Mouse (Mus musculus) cortical plate, adult 2 months (tissue): ENCODE measurements around the gene Cfap69. TPM values are rescaled to one million over a fixed set of nuclear protein-coding genes. Genes with fewer than 3 reads are reported as not detected.
"Not testable (repeated sequence)": the region's sequence is repeated elsewhere in the genome, so short reads cannot be mapped to it uniquely, and the experiment has no call there.

Experiments
- H3K27ac ChIP-seq: fragments of 200-500 bp; 2 replicates; pipeline ENCODE4 v1.5.1; 2012; ENCODE audit warnings: low read length, control low read depth, inconsistent platforms; ENCODE audit not compliant: insufficient read depth
- H3K4me1 ChIP-seq: fragments of 200-500 bp; 2 replicates; pipeline ENCODE4 v1.6.1; 2011; ENCODE audit warnings: low read length; ENCODE audit not compliant: control insufficient read depth, insufficient read depth
- H3K4me3 ChIP-seq: fragments of 200-500 bp; 2 replicates; pipeline ENCODE4 v1.5.1; 2011; ENCODE audit warnings: mild to moderate bottlenecking, low read length, control low read depth; ENCODE audit not compliant: insufficient read depth
- CTCF ChIP-seq: fragments of 200-500 bp; IDR thresholded peaks from 2 replicates; pipeline ENCODE4 v1.5.1; 2011; ENCODE audit warnings: mild to moderate bottlenecking, control low read depth, low read length; ENCODE audit not compliant: insufficient read depth; ENCODE audit errors: extremely low read depth
- POLR2A ChIP-seq: fragments of 200-500 bp; IDR thresholded peaks from 2 replicates; pipeline ENCODE4 v1.6.1; 2011; ENCODE audit warnings: mild to moderate bottlenecking, low read length, control low read depth; ENCODE audit not compliant: insufficient read depth; ENCODE audit errors: extremely low read depth
- polyA plus RNA-seq: library from polyadenylated mRNA; depleted of rRNA; stranded (reverse); fragments of >200 nt; gene quantifications from 2 replicates; pipeline ENCODE4 v1.2.3, GENCODE M21; 2012

Cfap69 gene
- polyA plus RNA-seq, 1 experiment, result 15.6 TPM

DNA sequence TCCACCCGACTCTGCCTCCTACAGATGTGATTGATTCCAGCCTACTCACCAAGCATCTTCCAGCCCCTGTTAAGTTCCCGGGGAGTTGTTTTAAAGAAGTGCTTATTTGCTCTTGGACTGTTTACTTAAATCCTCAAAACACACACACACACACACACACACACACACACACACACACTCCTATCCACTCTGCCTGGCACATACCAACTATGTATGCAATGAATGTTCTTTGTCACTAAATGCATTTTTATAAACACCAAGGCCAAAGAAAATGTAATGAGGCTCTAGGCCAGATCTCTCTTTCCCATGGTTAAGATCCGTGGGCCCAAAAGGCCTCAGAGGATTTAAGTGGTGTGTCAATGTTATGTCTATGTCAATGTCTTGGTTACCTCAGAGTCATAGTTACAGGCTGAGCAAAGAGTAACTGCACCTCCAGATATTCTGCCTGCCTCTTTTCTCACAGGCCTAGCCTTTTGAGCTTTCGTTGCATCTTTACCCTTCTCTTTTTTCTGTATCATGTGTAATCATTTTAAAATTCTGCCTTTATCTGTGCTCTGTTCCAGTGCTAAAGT is 28.2 kb upstream of the Cfap69 start:
- Histone ChIP-seq H3K4me3 (no peak overlapping the region), H3K4me1 (no peaks in the 10 kb centered on the region), H3K27ac (no peak overlapping the region)
- TF ChIP-seq POLR2A, result no peak
- TF ChIP-seq CTCF, result no peak

DNA sequence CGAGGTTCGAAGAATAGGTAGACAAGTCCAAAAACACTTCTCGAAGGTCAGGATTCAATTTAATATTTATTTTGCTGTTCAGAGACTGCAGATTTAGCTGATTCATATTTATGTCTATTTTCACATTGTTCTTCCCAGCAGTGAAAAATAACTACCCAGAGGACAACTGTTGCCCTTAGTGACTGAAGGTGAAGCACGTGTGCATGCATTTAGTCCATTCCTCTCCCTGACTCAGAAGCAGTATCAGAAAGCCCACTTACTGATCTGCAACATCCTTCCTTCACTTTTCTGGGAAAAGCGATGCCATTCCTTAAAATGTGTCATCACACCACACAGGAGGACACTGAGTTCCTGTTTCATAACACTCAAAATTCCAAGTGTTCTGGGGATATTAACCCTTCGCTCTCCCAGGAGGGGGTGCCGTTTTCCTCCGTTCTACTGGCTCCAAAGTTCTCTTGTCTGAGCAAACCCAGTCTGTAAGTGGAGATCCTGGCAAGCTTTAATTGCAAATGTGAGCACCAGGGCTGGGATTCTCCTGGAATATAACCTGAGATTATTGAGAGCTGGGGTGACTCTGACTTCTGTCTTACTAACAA is 25.0 kb upstream of the Cfap69 start:
- no peak overlapping the region for H3K27ac ChIP-seq
- no peaks in the 10 kb centered on the region for H3K4me1 ChIP-seq
- TF ChIP-seq CTCF (no peak), POLR2A (no peak)
- H3K4me3 ChIP-seq, result no peak overlapping the region

DNA sequence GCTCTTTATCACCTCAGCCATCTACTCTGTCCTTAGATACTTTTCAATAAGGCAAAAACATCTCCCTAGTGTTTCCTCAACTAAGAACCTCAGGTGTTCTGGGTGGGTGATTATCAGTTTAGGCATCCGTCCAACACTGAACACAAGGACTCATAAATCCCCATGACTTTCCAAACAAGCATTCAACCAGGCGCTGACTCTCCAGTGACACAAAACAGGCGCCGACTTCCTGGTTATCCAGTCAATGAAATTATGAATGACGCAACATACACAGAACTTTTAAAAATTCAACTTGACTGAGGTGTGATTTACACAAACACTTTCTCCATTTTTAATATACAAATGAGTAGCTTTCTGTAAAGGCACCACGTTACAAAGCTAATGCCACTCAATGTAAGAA is 24.2 kb upstream of the Cfap69 start:
- H3K27ac ChIP-seq, result no peak overlapping the region
- TF ChIP-seq CTCF (no peak), POLR2A (no peak)
- no peaks in the 10 kb centered on the region for H3K4me1 ChIP-seq
- H3K4me3 ChIP-seq, result no peak overlapping the region

DNA sequence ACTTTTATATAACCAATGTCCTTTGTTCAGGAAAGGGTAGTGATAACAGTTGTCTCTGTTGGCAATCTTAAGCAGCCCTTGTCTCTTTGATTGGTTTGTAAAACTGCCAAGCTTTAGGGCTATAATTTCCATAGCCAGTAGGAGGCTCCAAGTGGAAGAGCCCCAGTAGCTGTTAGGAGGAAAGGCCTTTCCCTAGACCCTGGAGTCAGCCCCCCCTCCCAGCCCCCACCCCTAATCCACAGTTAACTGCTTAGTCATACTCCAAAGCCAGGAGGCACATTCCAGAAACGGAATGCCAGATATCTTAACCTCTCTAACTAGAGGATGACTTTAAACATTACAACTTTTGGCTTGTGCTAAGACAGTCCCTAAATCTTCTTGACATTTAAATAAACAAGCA is 22.9 kb upstream of the Cfap69 start:
- H3K4me1 ChIP-seq, result no peaks in the 10 kb centered on the region
- no peak overlapping the region for H3K27ac ChIP-seq
- TF ChIP-seq CTCF (no peak), POLR2A (no peak)
- H3K4me3 ChIP-seq, result no peak overlapping the region

DNA sequence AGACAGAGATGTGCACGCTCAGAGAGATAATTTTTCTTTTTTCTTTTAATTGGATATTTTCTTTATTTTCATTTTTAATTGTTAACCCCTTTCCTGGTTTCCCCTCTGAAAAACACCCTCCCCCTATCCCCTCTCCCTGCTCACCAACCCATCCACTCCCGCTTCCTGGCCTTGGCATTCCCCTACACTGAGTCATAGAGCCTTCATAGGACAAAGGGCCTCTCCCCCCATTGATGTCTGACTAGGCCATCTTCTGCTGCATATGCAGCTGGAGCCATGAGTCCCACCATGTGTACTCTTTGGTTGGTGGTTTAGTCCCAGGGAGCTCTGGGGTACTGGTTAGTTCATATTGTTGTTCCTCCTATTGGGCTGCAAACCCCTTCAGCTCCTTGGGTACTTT is 20.9 kb upstream of the Cfap69 start:
- H3K4me1 ChIP-seq, H3K4me3 ChIP-seq, H3K27ac ChIP-seq: not testable (repeated sequence)

DNA sequence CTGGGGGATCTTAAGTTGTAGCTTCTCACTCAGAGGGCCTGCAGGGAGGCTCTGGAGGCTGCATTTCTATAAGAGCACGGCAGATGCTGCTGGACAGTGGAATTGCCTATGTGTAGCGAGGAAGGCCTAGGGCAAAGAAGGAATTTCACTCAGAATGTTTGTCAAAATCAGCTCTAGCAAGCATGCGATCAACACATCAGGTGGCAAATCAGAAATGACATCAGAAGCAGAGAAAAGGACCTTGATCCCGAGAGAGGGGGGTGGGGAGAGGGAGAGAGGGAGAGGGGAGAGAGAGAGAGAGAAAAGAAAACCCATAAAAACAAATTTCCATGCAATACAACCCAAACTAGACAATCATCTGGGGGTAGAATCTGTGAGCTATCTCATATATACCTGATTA is 19.3 kb upstream of the Cfap69 start:
- H3K4me1 ChIP-seq, result no peaks in the 10 kb centered on the region
- H3K27ac ChIP-seq, result no peak overlapping the region
- no peak for TF ChIP-seq CTCF
- no peak for TF ChIP-seq POLR2A
- H3K4me3 ChIP-seq, result no peak overlapping the region

DNA sequence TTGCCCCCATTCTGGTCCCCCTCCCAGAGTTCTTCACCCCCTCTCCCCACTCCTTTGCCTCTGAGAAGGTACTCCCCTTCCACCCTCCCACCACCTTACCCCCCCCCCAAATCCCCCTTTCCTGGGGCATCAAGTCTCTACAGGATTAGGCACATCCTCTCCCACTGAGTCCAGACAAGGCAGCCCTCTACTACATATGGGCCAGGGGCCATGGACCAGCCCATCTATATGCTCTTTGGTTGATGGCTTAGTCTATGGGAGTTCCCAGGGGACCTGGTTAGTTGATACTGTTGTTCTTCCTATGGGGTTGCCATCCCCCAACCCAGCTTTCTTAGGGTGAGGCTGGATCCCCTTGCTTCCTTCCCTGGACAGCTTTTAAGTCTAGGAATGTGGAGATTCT is 15.4 kb upstream of the Cfap69 start:
- Histone ChIP-seq H3K27ac (no peak overlapping the region), H3K4me3 (no peak overlapping the region), H3K4me1 (no peaks in the 10 kb centered on the region)
- TF ChIP-seq POLR2A, result no peak

DNA sequence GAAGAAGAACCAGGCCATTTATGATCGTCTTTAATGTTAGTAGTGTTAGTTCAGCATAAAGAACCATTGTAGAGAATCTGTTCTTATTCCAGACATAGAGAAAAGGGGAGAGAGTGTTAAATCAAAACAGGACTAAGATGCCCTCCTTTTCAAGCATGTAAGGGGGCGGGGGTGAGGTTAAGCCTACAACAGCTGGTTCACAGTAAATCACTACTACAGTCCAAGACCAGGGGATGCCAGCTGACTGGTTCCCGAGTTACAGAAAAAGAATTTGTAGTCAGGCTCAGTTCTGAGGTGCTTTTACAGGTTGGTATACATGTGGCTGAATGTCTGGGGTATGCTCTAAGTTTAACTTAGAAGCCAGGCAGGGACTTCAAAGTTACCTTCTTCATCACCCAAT is 12.0 kb upstream of the Cfap69 start:
- no peak overlapping the region for H3K4me3 ChIP-seq
- H3K4me1 ChIP-seq, result no peaks in the 10 kb centered on the region
- H3K27ac ChIP-seq, result no peak overlapping the region
- TF ChIP-seq POLR2A, result no peak
- TF ChIP-seq CTCF, result no peak

DNA sequence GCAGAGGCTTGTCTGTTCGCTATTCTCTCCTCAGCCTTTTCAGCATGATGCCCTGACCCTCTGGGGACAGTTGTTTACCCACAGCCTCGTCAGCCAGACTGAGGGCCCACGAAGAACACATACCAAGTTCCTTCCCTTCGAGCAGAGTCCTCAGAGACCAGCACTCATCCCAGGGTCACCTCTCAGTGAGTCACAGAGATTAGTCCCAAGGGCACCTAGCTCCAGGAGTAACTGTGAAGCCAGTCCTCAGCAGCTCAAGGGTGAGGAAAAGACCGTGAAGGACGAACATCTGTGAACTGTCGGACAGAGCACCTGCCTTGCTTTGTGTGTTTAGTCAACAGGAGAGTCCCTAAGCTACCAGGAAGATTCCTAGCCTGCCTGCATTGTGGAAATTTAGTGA is 4.9 kb upstream of the Cfap69 start:
- Histone ChIP-seq H3K4me1 (no peaks in the 10 kb centered on the region), H3K4me3 (no peak overlapping the region), H3K27ac (no peak overlapping the region)
- TF ChIP-seq POLR2A, result no peak
- no peak for TF ChIP-seq CTCF

DNA sequence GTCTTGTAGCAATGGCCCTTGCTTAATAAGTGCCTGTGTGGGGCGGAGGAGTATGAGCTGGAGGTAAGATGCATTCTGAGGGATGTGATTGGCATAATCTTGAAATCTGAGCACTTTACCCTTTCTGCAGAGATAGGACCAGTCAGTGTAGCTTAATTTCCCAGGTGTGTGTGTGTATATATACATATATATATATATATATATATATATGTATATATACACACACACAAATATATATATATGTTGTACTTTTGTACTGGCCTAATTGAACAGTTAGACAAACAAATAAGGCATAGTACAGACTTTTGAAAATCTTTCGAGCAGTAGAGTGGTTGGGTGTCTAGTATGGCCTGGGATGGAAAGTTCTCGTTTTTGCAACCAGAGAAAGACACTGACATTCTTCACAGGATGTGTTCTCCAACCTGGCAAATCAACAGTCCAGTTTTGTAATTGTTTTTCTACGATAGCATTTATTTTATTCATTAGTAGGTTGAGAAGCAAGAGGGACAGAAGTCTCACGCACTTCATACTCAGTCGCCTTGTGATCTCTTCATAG is 410 bp upstream of the Cfap69 start:
- Histone ChIP-seq H3K27ac (no peak overlapping the region), H3K4me3 (peak overlapping the region; percentile 50), H3K4me1 (no peaks in the 10 kb centered on the region)
- TF ChIP-seq POLR2A (no peak), CTCF (no peak)

DNA sequence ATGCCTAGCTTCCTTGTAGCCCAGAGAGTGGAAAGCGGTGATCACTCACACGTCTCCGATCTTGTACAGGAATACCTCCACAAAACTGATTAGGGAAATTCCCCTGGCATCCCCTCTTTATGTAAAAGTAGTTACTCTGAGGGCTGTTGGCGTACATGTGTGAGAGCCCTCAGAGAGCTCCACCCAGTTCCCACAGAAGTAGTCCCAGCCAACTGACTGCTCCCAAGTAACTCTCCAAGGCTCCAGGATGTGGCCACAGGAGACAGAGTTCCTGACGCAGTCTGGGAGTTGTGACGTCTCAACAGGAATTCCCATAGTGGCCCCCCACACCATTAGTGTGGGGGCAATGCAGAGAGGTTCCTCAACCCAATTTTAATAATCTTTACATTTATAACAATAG is 982 bp downstream of the Cfap69 start:
- H3K4me3 ChIP-seq, result peak overlapping the region; percentile 50; the same call in 1 of the 2 replicates
- no peaks in the 10 kb centered on the region for H3K4me1 ChIP-seq
- no peak overlapping the region for H3K27ac ChIP-seq
- TF ChIP-seq CTCF (no peak), POLR2A (no peak)

DNA sequence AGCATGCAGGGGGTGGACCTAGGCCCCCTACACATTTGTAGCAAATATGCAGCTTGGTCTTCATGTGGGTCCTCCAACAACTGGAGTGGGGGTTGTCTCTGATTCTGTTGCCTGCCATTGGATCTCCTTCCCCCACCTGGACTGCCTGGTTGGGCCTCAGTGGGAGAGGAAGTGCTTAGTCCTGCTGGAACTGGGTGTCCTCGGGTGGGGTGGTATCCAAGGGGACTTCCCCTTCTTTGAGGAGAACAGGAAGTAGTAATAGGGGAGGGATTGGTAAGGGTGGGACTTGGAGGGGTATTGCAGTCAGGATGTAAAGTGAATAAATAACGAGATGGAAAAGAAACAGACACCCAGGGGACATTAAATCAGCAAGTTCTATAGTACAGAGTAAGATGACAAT is 5.4 kb downstream of the Cfap69 start:
- H3K27ac ChIP-seq, result no peak overlapping the region
- H3K4me3 ChIP-seq, result no peak overlapping the region
- H3K4me1 ChIP-seq, result no peaks in the 10 kb centered on the region
- TF ChIP-seq CTCF (no peak), POLR2A (no peak)
